Mouse (Mus musculus) kidney, postnatal 25 days (tissue): Measurements from ENCODE around the gene Olfr310.

Source experiments
- DNase-seq, 2 experiments: peaks; one replicate each; pipeline ENCODE4 v3.0.0; 2021; ENCODE audit warnings: mixed read lengths in 2 of 2

Olfr310 gene

GRCm38 (mm10) chr7:86277072-86277471 lies at the start of gene Olfr310:
Olfr310 (minus strand) TSS chr7:86277172.
- no peak for DNase-seq

- no peak for DNase-seq
Observed at GRCm38 (mm10) chr7:86325530-86325929, 48.6 kb upstream of the Olfr310 start, which contains the start of gene Olfr308. Olfr308 (minus strand) TSS chr7:86325630.

- no peak for DNase-seq
Observed at GRCm38 (mm10) chr7:86321323-86321722, 44.4 kb upstream of the Olfr310 start.

- no peak for DNase-seq
Observed at GRCm38 (mm10) chr7:86313608-86314007, 36.6 kb upstream of the Olfr310 start, which contains the start of gene Olfr309. Olfr309 (minus strand) TSS chr7:86313708.

- no peak for DNase-seq
Observed at GRCm38 (mm10) chr7:86246208-86246607, 30.8 kb downstream of the Olfr310 start, which contains the start of gene Vmn2r76. Vmn2r76 (minus strand) TSS chr7:86246308.
